Mouse (Mus musculus) G1E (cell line): ENCODE measurements around the gene Slc29a1.

Experiments used
- CTCF ChIP-seq: IDR thresholded peaks from 2 replicates; pipeline ENCODE4 v1.5.1; 2012; ENCODE audit warnings: low read depth, low read length, inconsistent platforms, mixed read lengths
- GATA2 ChIP-seq: IDR thresholded peaks from 2 replicates; pipeline ENCODE4 v1.6.1; 2012; ENCODE audit warnings: low read depth, low read length, inconsistent platforms, borderline replicate concordance
- POLR2AphosphoS5 ChIP-seq: IDR thresholded peaks from 2 replicates; pipeline ENCODE4 v1.6.1; 2012; ENCODE audit warnings: low read depth, low read length, inconsistent platforms; ENCODE audit not compliant: insufficient replicate concordance

DNA sequence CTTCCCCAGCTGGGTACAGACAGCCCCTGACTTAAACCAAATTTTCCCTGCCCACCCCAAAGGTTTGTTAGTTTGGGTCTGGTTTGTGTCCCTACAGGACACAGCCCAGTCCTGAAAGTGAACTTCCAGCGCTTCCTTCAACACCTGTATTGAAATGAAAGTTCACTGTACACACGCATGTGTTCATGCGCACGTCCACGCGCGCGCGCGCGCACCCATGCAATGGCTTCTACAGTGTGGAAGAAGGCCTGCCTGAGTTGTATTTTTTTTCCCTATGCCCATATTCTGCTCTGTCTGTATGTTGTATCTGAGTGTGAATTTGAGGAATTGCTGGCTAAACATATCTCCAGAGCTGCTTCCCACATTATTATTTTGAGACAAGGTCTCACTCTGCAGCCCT is 34.3 kb downstream of the Slc29a1 start:
- no peak for TF ChIP-seq CTCF
- TF ChIP-seq POLR2AphosphoS5: no peak
- no peak for TF ChIP-seq GATA2
